Mouse (Mus musculus) adipose tissue, adult 10 weeks (tissue): ENCODE data around the gene Nfat5. TPM values are rescaled to one million over a fixed set of nuclear protein-coding genes. Genes with fewer than 3 reads are reported as not detected.

Experiments
- polyA plus RNA-seq: library from polyadenylated mRNA; stranded (reverse); fragments of 350-450 nt; fragmentation: Illumina TruSeq; extraction: RNeasy Lipid Tissue Mini Kit (QIAGEN cat#74804); gene quantifications from one replicate; pipeline ENCODE4 v1.2.3, GENCODE M21; 2014; ENCODE audit warnings: low read depth, low replicate concordance

Nfat5 gene
- polyA plus RNA-seq = 26.3 TPM

GRCm38 (mm10) chr8:107292928-107293601 lies at the start of gene Nfat5:
TSS of gene Nfat5 (plus strand) at chr8:107293470.

GRCm38 (mm10) chr8:107403038-107403781 lies 109.9 kb downstream of the Nfat5 start, which contains the start of gene Nqo1:
TSS of gene Nqo1 (minus strand) at chr8:107403206.

GRCm38 (mm10) chr8:107424597-107425229 lies 131.4 kb downstream of the Nfat5 start, which contains the start of gene Nob1:
TSS of gene Nob1 (minus strand) at chr8:107425051.

Other genes with a start within 250 kb of the Nfat5 start
- gene Pdf, start 244.9 kb upstream of the Nfat5 start, polyA plus RNA-seq = 14.0 TPM
- gene Cog8, start 236.8 kb upstream of the Nfat5 start, polyA plus RNA-seq = 22.4 TPM
- 18.4 TPM for gene Nip7, start 236.6 kb upstream of the Nfat5 start, polyA plus RNA-seq
- 103 TPM for gene Tmed6, start 227.8 kb upstream of the Nfat5 start, polyA plus RNA-seq
- 23.9 TPM for gene Terf2, start 196.9 kb upstream of the Nfat5 start, polyA plus RNA-seq
- 195 TPM for gene Cyb5b, start 142.8 kb upstream of the Nfat5 start, polyA plus RNA-seq
- 31.6 TPM for gene Nqo1, start 109.7 kb downstream of the Nfat5 start, polyA plus RNA-seq
- gene Nob1, start 131.6 kb downstream of the Nfat5 start, polyA plus RNA-seq = 20.2 TPM
- 22.6 TPM for gene Wwp2, start 142.9 kb downstream of the Nfat5 start, polyA plus RNA-seq